Mouse (Mus musculus) limb, embryonic 10.5 days (tissue): Measurements from ENCODE around the gene Tmsb10. TPM values are rescaled to one million over a fixed set of nuclear protein-coding genes. Genes with fewer than 3 reads are reported as not detected.

Experiments
- DNase-seq: peaks from one replicate; pipeline ENCODE4 v3.0.0-alpha.2; 2017; ENCODE audit warnings: low spot score
- H3K27ac ChIP-seq: fragments of 300-500 bp; sonication (generic); 2 replicates; pipeline ENCODE4 v1.5.1; 2016; ENCODE audit warnings: mild to moderate bottlenecking
- H3K27me3 ChIP-seq: fragments of 300-500 bp; sonication (generic); 2 replicates; pipeline ENCODE4 v1.6.1; 2016; ENCODE audit warnings: low read depth, mild to moderate bottlenecking; ENCODE audit not compliant: poor library complexity, severe bottlenecking
- H3K36me3 ChIP-seq: fragments of 300-500 bp; sonication (generic); 2 replicates; pipeline ENCODE4 v1.6.1; 2016; ENCODE audit warnings: mild to moderate bottlenecking, moderate library complexity
- H3K4me1 ChIP-seq: fragments of 300-500 bp; sonication (generic); 2 replicates; pipeline ENCODE4 v1.6.1; 2016
- H3K4me3 ChIP-seq: fragments of 300-500 bp; sonication (generic); 2 replicates; pipeline ENCODE4 v1.5.1; 2016; ENCODE audit warnings: mild to moderate bottlenecking, moderate library complexity
- H3K9me3 ChIP-seq: fragments of 300-500 bp; sonication (generic); replicated peaks from 2 replicates; pipeline ENCODE4 v1.6.1; 2016; ENCODE audit warnings: mild to moderate bottlenecking
- WGBS: fragments of 180-500 bp; shearing (Covaris S2); methylation state at CpG from one replicate; pipeline ENCODE4 v1.1.7; 2016; 5-methylcytosine and 5-hydroxymethylcytosine counted together
- polyA plus RNA-seq: library from polyadenylated mRNA; unstranded; fragments of >200 nt; fragmentation: Nextera tagmentation; extraction: Ambion mirVana; gene quantifications from 2 replicates; pipeline ENCODE4 v1.2.1, GENCODE M21; 2016

Tmsb10 gene
- polyA plus RNA-seq, result 2,907 and 3,028 TPM in 2 replicates

DNA sequence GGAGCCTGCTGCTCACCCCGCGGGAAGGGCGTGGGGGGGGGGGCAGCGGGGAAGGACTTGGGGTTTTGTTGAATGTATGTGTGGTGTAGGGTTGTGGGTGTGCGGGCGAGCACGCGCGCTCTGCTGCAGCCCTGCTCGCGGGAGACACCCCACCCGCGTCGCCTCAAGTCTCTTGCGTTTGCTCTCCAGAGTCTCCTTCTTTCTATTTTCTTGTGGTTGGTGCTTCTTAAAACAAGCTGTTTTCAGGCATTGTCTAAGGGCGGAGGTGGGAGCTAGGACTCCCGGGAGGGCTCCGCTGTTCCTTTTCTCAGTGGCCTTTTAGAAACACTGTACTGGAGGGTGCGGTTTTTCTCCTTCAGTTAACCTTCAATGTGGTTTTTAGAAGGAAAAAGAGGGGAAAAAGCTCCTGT, at the start of gene Tmsb10:
Gene Tmsb10, minus strand, starts transcription at position 87 of the 410 bp plus-strand sequence.
- H3K27me3 ChIP-seq, result no peaks in the 10 kb centered on the region
- H3K36me3 ChIP-seq, result 0 out of 2 replicates have a peak, but pooled peaks cover 7% of the 10 kb centered on the region
- peak within 1 kb of the TSS; percentile 81 for H3K4me3 ChIP-seq
- peaks cover 59% of the 10 kb centered on the region for H3K4me1 ChIP-seq
- H3K27ac ChIP-seq, result peak within 1 kb of the TSS; percentile 98
- no peak for DNase-seq
- H3K9me3 ChIP-seq, result no peaks in the 10 kb centered on the region
- WGBS, result 0% methylated on average over 18 of the region's 19 CpGs

DNA sequence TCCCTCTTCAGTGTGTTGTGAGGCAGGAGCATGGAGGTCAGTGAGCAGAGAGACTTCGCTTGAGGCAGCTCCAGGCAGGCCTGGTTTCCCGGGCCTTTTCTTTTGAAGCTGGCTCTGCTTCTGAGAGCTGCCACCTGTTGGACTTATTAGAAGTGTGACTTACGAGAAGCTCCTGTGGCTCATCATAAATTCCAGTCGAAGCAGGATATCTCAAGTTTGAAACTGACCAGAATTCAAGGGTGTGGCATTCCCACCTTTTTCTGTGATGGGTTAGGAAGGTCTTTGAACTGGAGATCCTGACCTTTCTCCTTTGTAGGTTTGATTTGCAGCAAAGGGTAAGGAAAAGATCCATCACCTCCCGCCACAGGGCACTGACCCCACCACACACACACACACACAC, 45.1 kb upstream of the Tmsb10 start:
- DNase-seq, result no peak

DNA sequence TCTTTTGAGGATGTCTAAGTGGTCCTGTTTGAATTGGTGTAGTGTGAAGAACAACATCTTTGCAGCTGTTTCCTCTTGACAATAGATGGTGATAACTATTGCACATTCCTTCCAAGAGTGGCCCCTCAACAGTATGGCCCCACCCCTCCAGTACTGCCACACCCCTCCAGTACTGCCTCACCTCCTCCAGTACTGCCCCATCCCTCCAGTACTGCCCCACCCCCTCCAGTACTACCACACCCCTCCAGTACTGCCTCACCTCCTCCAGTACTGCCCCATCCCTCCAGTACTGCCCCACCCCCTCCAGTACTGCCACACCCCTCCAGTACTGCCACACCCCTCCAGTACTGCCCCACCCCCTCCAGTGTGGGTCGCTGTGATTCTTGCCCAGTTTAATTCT, 43.8 kb upstream of the Tmsb10 start:
- Histone ChIP-seq H3K36me3 (no peaks in the 10 kb centered on the region), H3K27me3 (no peaks in the 10 kb centered on the region), H3K27ac (no peak overlapping the region), H3K9me3 (no peaks in the 10 kb centered on the region), H3K4me3 (no peak overlapping the region), H3K4me1 (no peaks in the 10 kb centered on the region)
- WGBS, result 42% methylated on average over 1 of the region's 1 CpGs
- no peak for DNase-seq

More for the DNA sequence above, 45.1 kb upstream of the Tmsb10 start:
- WGBS, result 58% methylated on average over 5 of the region's 5 CpGs
- H3K36me3 ChIP-seq, result no peaks in the 10 kb centered on the region
- H3K27ac ChIP-seq, result no peak overlapping the region
- H3K4me1 ChIP-seq, result no peaks in the 10 kb centered on the region
- no peak overlapping the region for H3K4me3 ChIP-seq
- no peaks in the 10 kb centered on the region for H3K27me3 ChIP-seq
- H3K9me3 ChIP-seq, result no peaks in the 10 kb centered on the region

DNA sequence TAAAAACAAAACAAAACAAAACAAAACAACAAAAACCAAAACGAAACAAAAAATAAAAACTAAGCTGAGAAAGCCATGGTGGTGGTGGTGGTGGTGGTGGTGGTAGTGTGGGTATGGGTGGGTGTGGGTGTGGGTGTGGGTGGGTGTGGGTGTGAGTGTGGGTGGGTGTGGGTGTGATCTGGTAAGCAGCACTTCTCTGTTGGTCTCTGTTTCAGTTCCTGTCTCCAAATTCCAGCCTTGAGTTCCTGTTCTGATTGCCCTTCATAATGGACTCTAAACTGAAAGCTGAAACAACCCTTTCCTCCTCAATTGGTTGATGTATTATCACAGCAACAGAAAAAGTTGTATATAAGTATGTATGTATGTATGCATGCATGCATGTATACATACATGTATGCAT, 40.3 kb upstream of the Tmsb10 start:
- WGBS, result 92% methylated on average over 1 of the region's 1 CpGs
- no peak overlapping the region for H3K4me3 ChIP-seq
- H3K9me3 ChIP-seq, result no peaks in the 10 kb centered on the region
- no peaks in the 10 kb centered on the region for H3K36me3 ChIP-seq
- no peaks in the 10 kb centered on the region for H3K27me3 ChIP-seq
- H3K27ac ChIP-seq, result no peak overlapping the region
- H3K4me1 ChIP-seq, result no peaks in the 10 kb centered on the region
- no peak for DNase-seq

- 88% methylated on average over 5 of the region's 5 CpGs for WGBS
- DNase-seq, result no peak
- H3K27me3 ChIP-seq, result no peaks in the 10 kb centered on the region
- no peak overlapping the region for H3K4me3 ChIP-seq
- peaks cover 7% of the 10 kb centered on the region for H3K4me1 ChIP-seq
- no peaks in the 10 kb centered on the region for H3K9me3 ChIP-seq
- H3K36me3 ChIP-seq, result no peaks in the 10 kb centered on the region
- H3K27ac ChIP-seq, result no peak overlapping the region
These were observed 35.1 kb upstream of the Tmsb10 start for GRCm38 (mm10) chr6:72993688-72994082.

DNA sequence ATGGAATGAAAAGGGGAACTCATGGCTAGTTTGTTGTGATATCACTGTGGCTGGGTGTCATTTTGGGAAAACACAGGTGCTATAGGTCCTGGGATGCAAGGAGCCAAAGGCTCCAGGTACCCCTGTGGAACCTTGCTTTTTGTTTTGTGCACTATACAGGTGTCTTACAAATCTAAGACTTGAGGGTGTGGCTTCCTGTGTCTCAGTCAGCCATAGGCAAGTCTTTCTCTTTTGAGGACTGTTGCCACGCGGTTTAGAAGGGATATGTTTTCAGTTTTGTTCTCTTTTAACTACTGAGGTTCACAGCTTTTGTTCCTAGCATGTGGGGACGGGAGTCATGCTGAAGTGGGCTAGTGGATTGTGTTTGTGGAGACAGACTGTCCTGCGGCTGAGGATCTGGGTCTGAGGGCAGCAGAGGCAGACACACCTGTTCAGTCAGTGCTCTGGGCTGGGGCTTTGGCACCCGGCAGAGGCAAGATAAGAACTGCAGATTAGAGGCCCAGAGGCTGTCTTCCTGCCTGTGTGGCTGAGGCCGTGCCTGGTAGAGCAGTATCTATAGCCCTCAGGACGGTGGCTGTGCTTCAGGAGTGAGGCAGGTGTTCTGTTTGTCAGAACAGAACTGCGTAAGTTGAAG, 34.6 kb upstream of the Tmsb10 start:
- peaks cover 8% of the 10 kb centered on the region for H3K4me1 ChIP-seq
- H3K27me3 ChIP-seq, result no peaks in the 10 kb centered on the region
- H3K27ac ChIP-seq, result no peak overlapping the region
- H3K36me3 ChIP-seq, result no peaks in the 10 kb centered on the region
- WGBS, result 82% methylated on average over 8 of the region's 8 CpGs
- no peak for DNase-seq
- H3K9me3 ChIP-seq, result no peaks in the 10 kb centered on the region
- no peak overlapping the region for H3K4me3 ChIP-seq

DNA sequence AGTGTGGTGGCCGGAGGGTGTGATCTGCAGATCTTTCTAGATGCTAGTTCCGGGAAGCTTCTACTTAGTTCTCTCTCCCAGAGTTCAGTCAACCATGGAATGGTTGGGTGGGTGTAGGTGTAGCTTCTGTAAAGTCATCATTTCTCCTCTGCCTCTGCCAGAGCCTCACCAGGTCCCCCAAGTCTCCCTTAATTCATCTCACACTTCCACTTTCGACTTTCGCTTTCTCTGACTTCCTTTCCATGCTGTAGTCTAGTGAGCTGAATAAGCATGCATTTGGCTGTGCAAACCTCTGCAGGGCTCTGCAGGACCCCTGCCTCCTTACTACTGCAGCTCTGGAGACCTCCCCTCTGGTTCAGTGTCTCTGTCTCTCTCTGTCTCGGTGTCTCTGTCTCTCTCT, 31.7 kb upstream of the Tmsb10 start:
- peaks cover 8% of the 10 kb centered on the region for H3K4me1 ChIP-seq
- no peak for DNase-seq
- H3K9me3 ChIP-seq, result no peaks in the 10 kb centered on the region
- H3K27me3 ChIP-seq, result no peaks in the 10 kb centered on the region
- H3K4me3 ChIP-seq, result no peak overlapping the region
- H3K27ac ChIP-seq, result no peak overlapping the region
- WGBS, result 86% methylated on average over 5 of the region's 5 CpGs
- no peaks in the 10 kb centered on the region for H3K36me3 ChIP-seq

DNA sequence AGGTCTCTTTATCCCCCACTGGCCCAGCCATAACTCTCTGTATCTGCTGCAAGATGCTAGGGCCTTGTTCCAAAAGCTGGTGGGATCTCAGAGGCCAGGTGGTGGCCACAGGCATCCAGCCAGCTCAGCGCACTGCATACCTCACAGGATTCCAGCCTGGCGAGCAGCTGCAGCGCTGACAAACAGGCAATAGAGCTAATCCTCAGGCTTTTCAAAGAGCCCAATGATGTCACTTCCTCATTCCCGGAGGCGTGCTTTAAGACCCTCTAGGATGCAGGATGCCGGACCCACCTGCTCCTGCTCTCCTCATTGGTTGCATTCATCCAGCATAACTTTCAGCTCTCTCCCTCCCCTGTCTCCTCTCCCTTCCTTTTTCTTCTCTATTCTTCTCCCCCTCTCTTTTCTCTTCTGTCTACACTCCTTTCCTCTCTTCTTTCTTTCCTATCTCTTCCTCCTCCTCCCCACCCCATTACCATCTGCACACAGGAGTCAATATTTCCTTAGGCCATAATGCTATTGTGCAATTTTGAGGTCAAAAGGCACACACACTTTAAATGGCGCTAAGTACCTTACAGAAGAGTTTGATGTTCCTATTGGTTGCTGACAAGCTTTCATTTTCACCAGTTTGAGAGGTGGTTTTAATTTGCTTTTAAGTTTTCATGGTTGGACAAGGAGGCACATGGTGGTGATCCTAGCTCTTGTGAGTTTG, 30.6 kb upstream of the Tmsb10 start:
- Histone ChIP-seq H3K9me3 (no peaks in the 10 kb centered on the region), H3K27me3 (no peaks in the 10 kb centered on the region), H3K27ac (no peak overlapping the region; the same call in 1 of the 2 replicates), H3K4me1 (peaks cover 8% of the 10 kb centered on the region), H3K4me3 (no peak overlapping the region), H3K36me3 (no peaks in the 10 kb centered on the region)
- peak; percentile 40 for DNase-seq
- WGBS, result 51% methylated on average over 7 of the region's 7 CpGs

DNA sequence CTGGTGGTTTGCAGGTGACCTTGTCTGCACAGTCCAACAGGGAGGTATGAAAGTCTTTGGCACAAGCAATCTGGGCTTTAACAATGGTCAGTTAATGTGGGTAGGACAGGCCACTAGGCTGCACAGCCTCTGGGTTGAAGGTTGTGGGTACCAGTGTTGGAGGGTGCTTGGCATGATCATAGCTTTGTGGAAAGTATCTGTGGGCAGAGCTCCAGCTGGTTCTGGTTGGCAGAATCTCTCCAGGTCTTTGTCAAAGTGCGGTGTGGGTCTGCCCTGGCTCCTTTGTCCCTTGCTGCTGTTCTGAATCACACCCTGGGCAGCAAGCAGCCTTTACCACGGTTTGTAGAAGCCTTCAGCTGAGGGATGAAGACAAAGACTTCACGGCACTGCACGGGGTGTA, 24.0 kb upstream of the Tmsb10 start:
- WGBS, result 88% methylated on average over 4 of the region's 4 CpGs
- H3K4me3 ChIP-seq, result no peak overlapping the region
- H3K27ac ChIP-seq, result peak overlapping the region; percentile 32
- H3K9me3 ChIP-seq, result no peaks in the 10 kb centered on the region
- H3K4me1 ChIP-seq, result peaks cover 19% of the 10 kb centered on the region
- no peaks in the 10 kb centered on the region for H3K36me3 ChIP-seq
- no peaks in the 10 kb centered on the region for H3K27me3 ChIP-seq
- no peak for DNase-seq

DNA sequence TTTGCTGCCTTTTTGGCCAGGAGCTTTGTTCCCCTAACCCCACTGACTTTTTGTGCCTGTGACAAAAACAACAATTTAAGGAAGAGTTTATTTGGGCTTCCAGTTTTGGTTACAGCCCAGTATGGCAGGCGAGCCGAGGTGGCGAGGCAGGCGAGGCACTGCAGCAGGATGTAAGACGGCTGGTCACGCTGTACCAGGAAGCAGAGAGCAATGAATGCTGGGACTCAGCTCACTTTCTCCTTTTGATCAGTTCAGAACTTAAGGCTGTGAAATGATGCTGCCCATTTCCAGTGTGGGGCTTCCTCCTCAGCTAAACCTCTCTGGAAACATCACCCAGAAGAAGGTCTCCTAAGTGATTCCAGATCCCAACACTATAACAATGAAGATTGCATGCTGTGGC, 23.3 kb upstream of the Tmsb10 start:
- Histone ChIP-seq H3K27me3 (no peaks in the 10 kb centered on the region), H3K36me3 (no peaks in the 10 kb centered on the region), H3K9me3 (no peaks in the 10 kb centered on the region), H3K4me1 (peaks cover 19% of the 10 kb centered on the region), H3K4me3 (no peak overlapping the region), H3K27ac (peak overlapping the region; percentile 50)
- 69% methylated on average over 6 of the region's 6 CpGs for WGBS
- DNase-seq, result no peak

- peaks cover 19% of the 10 kb centered on the region for H3K4me1 ChIP-seq
- no peaks in the 10 kb centered on the region for H3K9me3 ChIP-seq
- H3K36me3 ChIP-seq, result no peaks in the 10 kb centered on the region
- DNase-seq, result peak; percentile 66
- 38% methylated on average over 9 of the region's 9 CpGs for WGBS
- H3K27me3 ChIP-seq, result no peaks in the 10 kb centered on the region
- peak overlapping the region; percentile 50; the same call in 1 of the 2 replicates for H3K27ac ChIP-seq
- no peak overlapping the region for H3K4me3 ChIP-seq
These were observed 22.6 kb upstream of the Tmsb10 start for GRCm38 (mm10) chr6:72981124-72981651.

DNA sequence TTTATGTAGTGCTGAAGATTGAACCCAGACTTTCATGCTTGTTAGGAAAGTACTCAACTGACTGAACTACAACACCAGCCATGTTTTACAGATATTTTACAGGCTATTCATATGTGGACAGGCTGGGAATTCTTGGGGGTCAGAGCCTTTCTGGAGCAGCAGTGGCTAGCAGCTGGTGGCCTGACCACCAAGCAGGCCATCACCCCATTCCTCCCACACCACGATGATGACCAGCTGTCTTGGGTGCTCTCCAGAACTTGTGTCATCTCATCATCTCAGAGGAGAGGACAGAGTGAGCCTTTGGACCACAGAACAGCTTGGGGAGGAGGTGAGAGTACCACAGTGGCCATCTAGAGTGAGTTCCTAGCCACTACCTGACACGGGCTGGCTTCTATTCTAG, 18.3 kb upstream of the Tmsb10 start:
- WGBS, result 93% methylated on average over 2 of the region's 2 CpGs
- Histone ChIP-seq H3K4me3 (no peak overlapping the region), H3K9me3 (no peaks in the 10 kb centered on the region), H3K36me3 (no peaks in the 10 kb centered on the region), H3K27me3 (no peaks in the 10 kb centered on the region), H3K4me1 (peaks cover 11% of the 10 kb centered on the region), H3K27ac (no peak overlapping the region)
- DNase-seq, result no peak

- DNase-seq, result no peak
- WGBS, result 84% methylated on average over 3 of the region's 3 CpGs
- Histone ChIP-seq H3K27me3 (no peaks in the 10 kb centered on the region), H3K27ac (no peak overlapping the region), H3K36me3 (no peaks in the 10 kb centered on the region), H3K9me3 (no peaks in the 10 kb centered on the region), H3K4me1 (no peaks in the 10 kb centered on the region; the same call in 1 of the 2 replicates), H3K4me3 (no peak overlapping the region)
These were observed 12.5 kb upstream of the Tmsb10 start for GRCm38 (mm10) chr6:72971074-72971473.
